Mouse (Mus musculus) cerebellum, adult 2 months (tissue): Measurements from ENCODE around the gene Sccpdh.

ENCODE experiments used
- CTCF ChIP-seq: fragments of 200-500 bp; IDR thresholded peaks from 2 replicates; pipeline ENCODE4 v1.5.1; 2011; ENCODE audit warnings: low read depth, mild to moderate bottlenecking, control low read depth, low read length, moderate library complexity, borderline replicate concordance; ENCODE audit not compliant: insufficient read depth
- POLR2A ChIP-seq: fragments of 200-500 bp; IDR thresholded peaks from 2 replicates; pipeline ENCODE4 v1.6.1; 2011; ENCODE audit warnings: low read length, control low read depth, borderline replicate concordance; ENCODE audit not compliant: insufficient read depth

GRCm38 (mm10) chr1:179679326-179679725 lies 11.3 kb downstream of the Sccpdh start:
- TF ChIP-seq CTCF (no peak), POLR2A (no peak)
